Mouse (Mus musculus) hindbrain, embryonic 13.5 days (tissue): ENCODE results near the gene Chpf2. TPM values are rescaled to one million over a fixed set of nuclear protein-coding genes. Genes with fewer than 3 reads are reported as not detected.

Experiments
- ATAC-seq: fragments of 200-750 bp; cut with Nextera tagmentation; 2 replicates; pipeline ENCODE4 v1.8.0; 2017; ENCODE audit warnings: moderate TSS enrichment; ENCODE audit not compliant: low FRiP score
- H3K27ac ChIP-seq: fragments of 300-500 bp; sonication (generic); 2 replicates; pipeline ENCODE4 v1.5.1; 2015; ENCODE audit warnings: inconsistent platforms, mild to moderate bottlenecking, moderate library complexity
- H3K27me3 ChIP-seq: fragments of 300-500 bp; sonication (generic); 2 replicates; pipeline ENCODE4 v1.6.1; 2015; ENCODE audit warnings: mild to moderate bottlenecking, inconsistent platforms
- H3K36me3 ChIP-seq: fragments of 300-500 bp; sonication (generic); 2 replicates; pipeline ENCODE4 v1.6.1; 2015; ENCODE audit warnings: mild to moderate bottlenecking, inconsistent platforms
- H3K4me1 ChIP-seq: fragments of 300-500 bp; sonication (generic); replicated peaks from 2 replicates; pipeline ENCODE4 v1.6.1; 2015; ENCODE audit warnings: inconsistent platforms
- H3K4me2 ChIP-seq: fragments of 300-500 bp; sonication (generic); 2 replicates; pipeline ENCODE4 v1.6.1; 2015; ENCODE audit warnings: inconsistent platforms, mild to moderate bottlenecking, moderate library complexity
- H3K4me3 ChIP-seq: fragments of 300-500 bp; sonication (generic); 2 replicates; pipeline ENCODE4 v1.5.1; 2015; ENCODE audit warnings: mild to moderate bottlenecking, inconsistent platforms
- H3K9ac ChIP-seq: fragments of 300-500 bp; sonication (generic); 2 replicates; pipeline ENCODE4 v1.6.1; 2015; ENCODE audit warnings: mild to moderate bottlenecking, inconsistent platforms
- H3K9me3 ChIP-seq: fragments of 300-500 bp; sonication (generic); 2 replicates; pipeline ENCODE4 v1.6.1; 2016; ENCODE audit warnings: inconsistent platforms
- WGBS: fragments of 180-500 bp; shearing (Covaris S2); methylation state at CpG from one replicate; pipeline ENCODE4 v1.1.7; 2015; 5-methylcytosine and 5-hydroxymethylcytosine counted together
- polyA plus RNA-seq: library from polyadenylated mRNA; unstranded; fragments of >200 nt; fragmentation: Nextera tagmentation; extraction: Ambion mirVana; gene quantifications from 2 replicates; pipeline ENCODE4 v1.2.1, GENCODE M21; 2015

Gene Chpf2
- polyA plus RNA-seq, 1 experiment from 2014 or later, result 17.4 TPM

- Histone ChIP-seq H3K4me1 (peaks cover 20% of the 10 kb centered on the region), H3K9me3 (no peaks in the 10 kb centered on the region), H3K4me2 (peak overlapping the region; percentile 88), H3K27ac (no peak overlapping the region), H3K9ac (no peak overlapping the region), H3K36me3 (peaks cover 43% of the 10 kb centered on the region), H3K4me3 (peak overlapping the region; percentile 76; the same call in 1 of the 2 replicates), H3K27me3 (no peaks in the 10 kb centered on the region)
- ATAC-seq, result no peak
- WGBS, result 83% methylated on average over 1 of the region's 1 CpGs
Measured at GRCm38 (mm10) chr5:24575948-24576347, 10.6 kb upstream of the Chpf2 start.

GRCm38 (mm10) chr5:24576801-24577182 is 9.7 kb upstream of the Chpf2 start:
- Histone ChIP-seq H3K27me3 (no peaks in the 10 kb centered on the region), H3K4me2 (peak overlapping the region; percentile 88), H3K4me1 (peaks cover 20% of the 10 kb centered on the region), H3K4me3 (peak overlapping the region; percentile 76), H3K9me3 (no peaks in the 10 kb centered on the region), H3K36me3 (peaks cover 34% of the 10 kb centered on the region), H3K9ac (peak overlapping the region; percentile 81), H3K27ac (peak overlapping the region; percentile 83)
- under 1% methylated on average over 32 of the region's 32 CpGs for WGBS
- ATAC-seq, result peak; percentile 28

- WGBS, result under 1% methylated on average over 48 of the region's 48 CpGs
- Histone ChIP-seq H3K27ac (peak within 1 kb of the TSS; percentile 83), H3K9ac (peak within 1 kb of the TSS; percentile 81), H3K36me3 (peaks cover 28% of the 10 kb centered on the region), H3K27me3 (no peaks in the 10 kb centered on the region), H3K4me3 (peak within 1 kb of the TSS; percentile 76), H3K4me1 (peaks cover 20% of the 10 kb centered on the region), H3K9me3 (no peaks in the 10 kb centered on the region), H3K4me2 (peak within 1 kb of the TSS; percentile 88)
- ATAC-seq, result peak; percentile 96
Measured at GRCm38 (mm10) chr5:24577183-24577929, 9.2 kb upstream of the Chpf2 start, which contains the start of gene Abcf2. Abcf2 (minus strand) TSS chr5:24577467.

GRCm38 (mm10) chr5:24578109-24578963 is 8.2 kb upstream of the Chpf2 start:
- ATAC-seq, result no peak
- H3K27ac ChIP-seq, result peak overlapping the region; percentile 83

GRCm38 (mm10) chr5:24586106-24586505 is 435 bp upstream of the Chpf2 start:
- WGBS, result 11% methylated on average over 8 of the region's 8 CpGs
- no peaks in the 10 kb centered on the region for H3K9me3 ChIP-seq
- peak overlapping the region; percentile 86 for H3K4me3 ChIP-seq
- peak overlapping the region; percentile 86 for H3K27ac ChIP-seq
- H3K27me3 ChIP-seq, result peaks cover 7% of the 10 kb centered on the region; the same call in 1 of the 2 replicates
- peak; percentile 57 for ATAC-seq
- peaks cover 29% of the 10 kb centered on the region for H3K4me1 ChIP-seq
- H3K9ac ChIP-seq, result peak overlapping the region; percentile 88
- H3K4me2 ChIP-seq, result peak overlapping the region; percentile 97
- H3K36me3 ChIP-seq, result peaks cover 23% of the 10 kb centered on the region

More at GRCm38 (mm10) chr5:24578109-24578963, 8.2 kb upstream of the Chpf2 start:
- H3K4me3 ChIP-seq, result peak overlapping the region; percentile 76
- H3K36me3 ChIP-seq, result peaks cover 19% of the 10 kb centered on the region
- peaks cover 20% of the 10 kb centered on the region for H3K4me1 ChIP-seq
- 65% methylated on average over 6 of the region's 6 CpGs for WGBS
- no peaks in the 10 kb centered on the region for H3K9me3 ChIP-seq
- no peaks in the 10 kb centered on the region for H3K27me3 ChIP-seq
- peak overlapping the region; percentile 63 for H3K4me2 ChIP-seq
- peak overlapping the region; percentile 64; the same call in 1 of the 2 replicates for H3K9ac ChIP-seq

- peak; percentile 33; the same call in 1 of the 2 replicates for ATAC-seq
- Histone ChIP-seq H3K27ac (peak overlapping the region; percentile 86), H3K9ac (peak overlapping the region; percentile 88), H3K27me3 (peaks cover 16% of the 10 kb centered on the region), H3K36me3 (peaks cover 34% of the 10 kb centered on the region), H3K9me3 (no peaks in the 10 kb centered on the region), H3K4me3 (peak overlapping the region; percentile 86), H3K4me1 (peaks cover 40% of the 10 kb centered on the region), H3K4me2 (peak overlapping the region; percentile 97)
- 29% methylated on average over 4 of the region's 4 CpGs for WGBS
Measured at GRCm38 (mm10) chr5:24587200-24587577, 648 bp downstream of the Chpf2 start.

- WGBS, result 90% methylated on average over 20 of the region's 20 CpGs
- Histone ChIP-seq H3K4me2 (no peak overlapping the region), H3K4me3 (no peak overlapping the region), H3K27ac (no peak overlapping the region), H3K9me3 (no peaks in the 10 kb centered on the region), H3K27me3 (peaks cover 20% of the 10 kb centered on the region), H3K9ac (no peak overlapping the region), H3K36me3 (peaks cover 57% of the 10 kb centered on the region), H3K4me1 (peaks cover 42% of the 10 kb centered on the region)
- no peak for ATAC-seq
Measured at GRCm38 (mm10) chr5:24589511-24590500, 3.3 kb downstream of the Chpf2 start.

GRCm38 (mm10) chr5:24591268-24591721 is 4.8 kb downstream of the Chpf2 start:
- ATAC-seq, result no peak
- 0 out of 2 replicates have a peak overlapping the region, but pooled peaks have one; percentile 2 for H3K4me3 ChIP-seq
- peak overlapping the region; percentile 35; the same call in 1 of the 2 replicates for H3K9ac ChIP-seq
- H3K4me2 ChIP-seq, result peak overlapping the region; percentile 21; the same call in 1 of the 2 replicates
- peaks cover 71% of the 10 kb centered on the region for H3K36me3 ChIP-seq
- WGBS, result 23% methylated on average over 23 of the region's 23 CpGs
- peaks cover 52% of the 10 kb centered on the region for H3K4me1 ChIP-seq
- no peaks in the 10 kb centered on the region for H3K9me3 ChIP-seq
- peaks cover 20% of the 10 kb centered on the region for H3K27me3 ChIP-seq
- no peak overlapping the region for H3K27ac ChIP-seq

- 50% methylated on average over 24 of the region's 24 CpGs for WGBS
- Histone ChIP-seq H3K4me2 (no peak overlapping the region), H3K4me3 (no peak overlapping the region), H3K27me3 (peaks cover 20% of the 10 kb centered on the region), H3K36me3 (peaks cover 71% of the 10 kb centered on the region), H3K9me3 (no peaks in the 10 kb centered on the region), H3K4me1 (peaks cover 58% of the 10 kb centered on the region), H3K27ac (no peak overlapping the region), H3K9ac (peak overlapping the region; percentile 53)
- ATAC-seq, result no peak
Measured at GRCm38 (mm10) chr5:24591796-24592470, 5.4 kb downstream of the Chpf2 start.

GRCm38 (mm10) chr5:24592471-24593160 is 6.1 kb downstream of the Chpf2 start:
- Histone ChIP-seq H3K36me3 (peaks cover 71% of the 10 kb centered on the region), H3K27me3 (peaks cover 20% of the 10 kb centered on the region), H3K4me3 (no peak overlapping the region), H3K4me1 (peaks cover 56% of the 10 kb centered on the region), H3K9ac (peak overlapping the region; percentile 53; the same call in 1 of the 2 replicates), H3K4me2 (no peak overlapping the region), H3K27ac (no peak overlapping the region), H3K9me3 (no peaks in the 10 kb centered on the region)
- 68% methylated on average over 21 of the region's 21 CpGs for WGBS
- ATAC-seq, result no peak
